Mouse (Mus musculus) myocyte (in vitro differentiated cells): Measurements from ENCODE around the gene Sbf2. TPM values are rescaled to one million over a fixed set of nuclear protein-coding genes. Genes with fewer than 3 reads are reported as not detected.

Source experiments
- H3K27me3 ChIP-seq: one replicate; pipeline ENCODE4 v1.6.1; 2011; ENCODE audit not compliant: control insufficient read depth, insufficient read depth, insufficient read length
- H3K36me3 ChIP-seq: one replicate; pipeline ENCODE4 v1.6.1; 2011; ENCODE audit not compliant: control insufficient read depth, insufficient read depth
- H3K4me2 ChIP-seq: one replicate; pipeline ENCODE4 v1.6.1; 2011; ENCODE audit warnings: low read depth, control low read depth
- H3K4me3 ChIP-seq: one replicate; pipeline ENCODE4 v1.5.1; 2011; ENCODE audit warnings: mild to moderate bottlenecking, control low read depth, moderate library complexity
- H3K79me2 ChIP-seq: one replicate; pipeline ENCODE4 v1.6.1; 2011; ENCODE audit not compliant: control insufficient read depth, insufficient read depth
- H3ac ChIP-seq: one replicate; pipeline ENCODE4 v1.6.1; 2011; ENCODE audit not compliant: control insufficient read depth, insufficient read length
- CEBPB ChIP-seq: IDR thresholded peaks from 2 replicates; pipeline ENCODE4 v1.6.1; 2011; ENCODE audit warnings: mild to moderate bottlenecking, moderate library complexity; ENCODE audit not compliant: poor library complexity, insufficient read depth, severe bottlenecking
- E2F4 ChIP-seq: IDR thresholded peaks from one replicate; pipeline ENCODE4 v1.6.1; 2011; ENCODE audit warnings: mild to moderate bottlenecking, control low read depth, moderate library complexity; ENCODE audit not compliant: insufficient read depth
- MAX ChIP-seq: IDR thresholded peaks from one replicate; pipeline ENCODE4 v1.6.1; 2011; ENCODE audit warnings: low read depth, mild to moderate bottlenecking, control low read depth
- MYOD1 ChIP-seq, 3 experiments: IDR thresholded peaks; one replicate each; pipeline ENCODE4 v1.6.1; 2011; ENCODE audit warnings: control low read depth in 2 of 3, low read depth in 2 of 3, mild to moderate bottlenecking in 2 of 3, moderate library complexity in 1 of 3; ENCODE audit not compliant: insufficient read length in 2 of 3, control insufficient read depth in 1 of 3
- MYOG ChIP-seq, 3 experiments: IDR thresholded peaks; one replicate each; pipeline ENCODE4 v1.6.1; 2011; ENCODE audit warnings: control low read depth in 2 of 3, low read depth in 2 of 3, mild to moderate bottlenecking in 2 of 3; ENCODE audit not compliant: insufficient read length in 2 of 3, control insufficient read depth in 1 of 3, insufficient read depth in 1 of 3
- POLR2A ChIP-seq: IDR thresholded peaks from one replicate; pipeline ENCODE4 v1.6.1; 2011; ENCODE audit warnings: low read depth, mild to moderate bottlenecking, control low read depth, moderate library complexity; ENCODE audit not compliant: insufficient read length
- POLR2AphosphoS2 ChIP-seq: IDR thresholded peaks from one replicate; pipeline ENCODE4 v1.6.1; 2011; ENCODE audit warnings: low read depth, control low read depth; ENCODE audit not compliant: insufficient read length
- REST ChIP-seq: IDR thresholded peaks from one replicate; pipeline ENCODE4 v1.6.1; 2011; ENCODE audit warnings: mild to moderate bottlenecking, control low read depth, moderate library complexity; ENCODE audit not compliant: insufficient read depth, insufficient read length
- SRF ChIP-seq: IDR thresholded peaks from one replicate; pipeline ENCODE4 v1.6.1; 2011; ENCODE audit warnings: low read depth; ENCODE audit not compliant: control insufficient read depth, insufficient read length
- TCF12 ChIP-seq: IDR thresholded peaks from one replicate; pipeline ENCODE4 v1.6.1; 2011; ENCODE audit warnings: mild to moderate bottlenecking, control low read depth; ENCODE audit not compliant: poor library complexity, insufficient read depth, severe bottlenecking
- TCF3 ChIP-seq: IDR thresholded peaks from one replicate; pipeline ENCODE4 v1.6.1; 2011; ENCODE audit warnings: low read depth, control low read depth; ENCODE audit not compliant: insufficient read length
- USF1 ChIP-seq: IDR thresholded peaks from one replicate; pipeline ENCODE4 v1.6.1; 2011; ENCODE audit warnings: low read depth, mild to moderate bottlenecking, control low read depth, moderate library complexity
- polyA plus RNA-seq: library from polyadenylated mRNA; unstranded; fragments of >200 nt; fragmentation: generic; extraction: Trizol; gene quantifications from one replicate; pipeline ENCODE4 v1.2.1, GENCODE M21; 2012; ENCODE audit warnings: missing spikeins

Gene Sbf2
- polyA plus RNA-seq, 1 experiment = 11.3 TPM

DNA sequence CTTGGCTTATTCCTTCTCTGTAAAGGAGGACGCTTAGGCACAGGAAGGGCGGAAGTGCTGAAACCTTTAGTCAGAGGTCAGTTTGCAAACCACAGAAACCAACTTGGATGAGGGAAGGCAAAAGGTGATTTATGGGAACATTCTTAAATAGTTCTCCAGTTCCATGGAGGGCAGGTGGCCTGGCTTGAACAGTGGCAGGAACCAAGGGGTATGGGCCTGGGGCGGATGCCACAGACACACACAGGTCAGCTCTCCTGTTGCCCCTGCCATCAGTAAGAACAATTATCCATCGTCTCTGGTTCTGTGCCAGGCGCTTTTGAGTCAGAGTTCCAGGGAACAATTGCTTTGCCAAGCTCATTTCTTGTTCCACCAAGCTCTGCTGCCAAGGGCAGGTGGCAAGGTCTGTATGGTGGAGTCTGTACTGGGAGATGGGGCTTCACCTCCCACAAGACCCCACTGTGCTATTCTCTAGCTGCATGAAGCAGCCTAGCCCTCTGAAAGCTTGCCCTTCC is 336.9 kb downstream of the Sbf2 start:
- Histone ChIP-seq H3K27me3 (no peaks in the 10 kb centered on the region), H3K79me2 (no peaks in the 10 kb centered on the region), H3ac (no peak overlapping the region), H3K4me2 (peak overlapping the region; percentile 30), H3K36me3 (peaks cover 38% of the 10 kb centered on the region), H3K4me3 (no peak overlapping the region)
- TF ChIP-seq MYOG (IDR thresholded peaks at IDR 0.05; ENCODE audit: control insufficient read depth in 1 of 3, insufficient read depth in 1 of 3, insufficient read length in 2 of 3, low read depth in 2 of 3) (peak in 1 of 3 experiments; percentile 12), POLR2AphosphoS2 (no peak), POLR2A (no peak)

- Histone ChIP-seq H3K27me3 (no peaks in the 10 kb centered on the region), H3K36me3 (peaks cover 20% of the 10 kb centered on the region), H3ac (no peak overlapping the region), H3K4me2 (no peak overlapping the region), H3K79me2 (no peaks in the 10 kb centered on the region), H3K4me3 (no peak overlapping the region)
- no peak for TF ChIP-seq CEBPB
- no peak for TF ChIP-seq REST
- TF ChIP-seq SRF = no peak
- no peak for TF ChIP-seq TCF3
- no peak for TF ChIP-seq E2F4
- TF ChIP-seq POLR2AphosphoS2 = no peak
- TF ChIP-seq MYOD1 (IDR thresholded peaks at IDR 0.05; ENCODE audit: control insufficient read depth in 1 of 3, insufficient read length in 2 of 3, low read depth in 2 of 3) = no peak
- no peak for TF ChIP-seq TCF12
- no peak for TF ChIP-seq MAX
- no peak for TF ChIP-seq MYOG (IDR thresholded peaks at IDR 0.05; ENCODE audit: control insufficient read depth in 1 of 3, insufficient read depth in 1 of 3, insufficient read length in 2 of 3, low read depth in 2 of 3)
- no peak for TF ChIP-seq POLR2A
- TF ChIP-seq USF1 = no peak
These were observed 342.3 kb downstream of the Sbf2 start for GRCm38 (mm10) chr7:110272434-110272833.

GRCm38 (mm10) chr7:110271814-110272213 is 342.9 kb downstream of the Sbf2 start:
- no peak for TF ChIP-seq TCF12
- Histone ChIP-seq H3ac (no peak overlapping the region), H3K4me3 (no peak overlapping the region), H3K79me2 (no peaks in the 10 kb centered on the region), H3K4me2 (no peak overlapping the region), H3K36me3 (peaks cover 20% of the 10 kb centered on the region), H3K27me3 (no peaks in the 10 kb centered on the region)

DNA sequence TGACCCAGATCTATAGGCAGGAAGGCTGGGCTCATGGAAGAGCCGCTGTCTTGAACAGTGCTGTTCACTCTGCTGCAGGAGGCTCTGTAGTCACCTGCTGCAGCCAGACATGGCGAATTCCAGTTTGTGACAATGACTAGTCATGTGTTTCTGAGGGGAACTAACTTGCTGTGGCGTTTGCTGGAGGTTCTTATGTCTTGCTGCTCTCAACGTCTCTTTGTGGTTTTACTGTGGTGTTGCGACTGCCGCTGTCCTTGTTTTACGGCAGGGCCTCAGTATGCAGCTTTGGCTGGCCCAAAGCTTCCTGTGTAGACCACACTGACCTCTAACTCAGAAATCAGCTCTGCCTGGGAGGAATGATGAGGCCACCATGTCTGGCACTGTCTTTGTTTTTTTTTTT is 344.3 kb downstream of the Sbf2 start:
- H3K4me3 ChIP-seq = no peak overlapping the region
- no peaks in the 10 kb centered on the region for H3K27me3 ChIP-seq
- TF ChIP-seq REST = no peak
- no peak for TF ChIP-seq MYOD1 (IDR thresholded peaks at IDR 0.05; ENCODE audit: control insufficient read depth in 1 of 3, insufficient read length in 2 of 3, low read depth in 2 of 3)
- no peak for TF ChIP-seq SRF
- TF ChIP-seq MYOG (IDR thresholded peaks at IDR 0.05; ENCODE audit: control insufficient read depth in 1 of 3, insufficient read depth in 1 of 3, insufficient read length in 2 of 3, low read depth in 2 of 3) = no peak
- no peak for TF ChIP-seq POLR2A
- no peak for TF ChIP-seq TCF3

DNA sequence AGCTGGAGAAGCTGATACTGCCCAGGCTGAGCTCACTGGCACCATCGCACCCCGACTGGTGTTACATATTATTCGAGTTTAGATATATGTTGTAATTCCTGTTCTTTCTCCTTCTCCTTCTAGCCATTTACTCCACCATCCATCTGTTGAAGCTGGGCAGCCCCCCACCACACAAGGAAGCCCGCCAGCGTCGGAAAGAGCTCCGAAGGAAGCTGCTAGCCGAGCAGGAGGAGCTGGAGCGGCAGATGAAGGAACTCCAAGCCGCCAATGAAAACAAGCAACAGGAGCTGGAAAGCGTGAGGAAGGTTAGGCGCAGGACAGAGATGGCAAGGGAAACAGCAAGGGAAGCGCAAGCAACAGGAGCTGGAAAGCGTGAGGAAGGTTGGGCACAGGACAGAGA is 344.9 kb downstream of the Sbf2 start:
- no peak overlapping the region for H3ac ChIP-seq
- H3K79me2 ChIP-seq = no peaks in the 10 kb centered on the region
- no peak overlapping the region for H3K4me3 ChIP-seq
- H3K27me3 ChIP-seq = no peaks in the 10 kb centered on the region
- no peak overlapping the region for H3K4me2 ChIP-seq
- H3K36me3 ChIP-seq = peaks cover 9% of the 10 kb centered on the region
- TF ChIP-seq MYOD1 (IDR thresholded peaks at IDR 0.05; ENCODE audit: control insufficient read depth in 1 of 3, insufficient read length in 2 of 3, low read depth in 2 of 3) (no peak), E2F4 (no peak), SRF (no peak), MAX (no peak), POLR2A (no peak), TCF3 (no peak), MYOG (IDR thresholded peaks at IDR 0.05; ENCODE audit: control insufficient read depth in 1 of 3, insufficient read depth in 1 of 3, insufficient read length in 2 of 3, low read depth in 2 of 3) (no peak), CEBPB (no peak), USF1 (no peak)

More for the DNA sequence above, 344.3 kb downstream of the Sbf2 start:
- Histone ChIP-seq H3K79me2 (no peaks in the 10 kb centered on the region), H3K36me3 (peaks cover 9% of the 10 kb centered on the region), H3K4me2 (no peak overlapping the region), H3ac (no peak overlapping the region)
